Mouse (Mus musculus) lung, embryonic 14.5 days (tissue): ENCODE measurements around the gene Mydgf. TPM values are rescaled to one million over a fixed set of nuclear protein-coding genes. Genes with fewer than 3 reads are reported as not detected.

Source experiments
- ATAC-seq: fragments of 200-750 bp; cut with Nextera tagmentation; 2 replicates; pipeline ENCODE4 v1.8.0; 2017; ENCODE audit warnings: mild to moderate bottlenecking, moderate TSS enrichment, moderate library complexity; ENCODE audit not compliant: insufficient read depth
- DNase-seq: peaks from one replicate; pipeline ENCODE4 v3.0.0-alpha.2; 2015
- H3K27ac ChIP-seq: fragments of 300-500 bp; sonication (generic); 2 replicates; pipeline ENCODE4 v1.5.1; 2014; ENCODE audit warnings: low read depth, mild to moderate bottlenecking, moderate library complexity
- H3K27me3 ChIP-seq: fragments of 300-500 bp; sonication (generic); 2 replicates; pipeline ENCODE4 v1.6.1; 2014; ENCODE audit warnings: low read length, control low read depth; ENCODE audit not compliant: insufficient read depth
- H3K36me3 ChIP-seq: fragments of 300-500 bp; sonication (generic); 2 replicates; pipeline ENCODE4 v1.6.1; 2014; ENCODE audit warnings: control low read depth; ENCODE audit not compliant: insufficient read depth
- H3K4me1 ChIP-seq: fragments of 300-500 bp; sonication (generic); 2 replicates; pipeline ENCODE4 v1.6.1; 2014; ENCODE audit warnings: antibody characterized with exemption, control low read depth; ENCODE audit not compliant: insufficient read depth
- H3K4me2 ChIP-seq: fragments of 300-500 bp; sonication (generic); 2 replicates; pipeline ENCODE4 v1.6.1; 2014; ENCODE audit warnings: mild to moderate bottlenecking
- H3K4me3 ChIP-seq: fragments of 300-500 bp; sonication (generic); 2 replicates; pipeline ENCODE4 v1.5.1; 2014; ENCODE audit warnings: low read depth, low read length
- H3K9ac ChIP-seq: fragments of 300-500 bp; sonication (generic); 2 replicates; pipeline ENCODE4 v1.6.1; 2014
- H3K9me3 ChIP-seq: fragments of 300-500 bp; sonication (generic); 2 replicates; pipeline ENCODE4 v1.6.1; 2016; ENCODE audit warnings: low read depth, low read length, control low read depth
- CTCF ChIP-seq: IDR thresholded peaks from 2 replicates; pipeline ENCODE4 v1.5.1; 2016; ENCODE audit warnings: antibody characterized with exemption, low read depth
- WGBS: fragments of 180-500 bp; shearing (Covaris S2); extraction: QIAGEN DNeasy Blood & Tissue Kit; methylation state at CpG from one replicate; pipeline ENCODE4 v1.1.7; 2014; 5-methylcytosine and 5-hydroxymethylcytosine counted together
- microRNA-seq: library from miRNA; unstranded; fragments of <30 nt; microRNA quantifications from one replicate; pipeline ENCODE4, GENCODE M21; 2016; ENCODE audit warnings: borderline number of aligned reads
- polyA plus RNA-seq: library from polyadenylated mRNA; unstranded; fragments of >200 nt; fragmentation: Nextera tagmentation; extraction: Ambion mirVana; gene quantifications from 2 replicates; pipeline ENCODE4 v1.2.1, GENCODE M21; 2014

The Mydgf gene
- polyA plus RNA-seq, 1 experiment from 2014 or later, result 95.3 TPM

DNA sequence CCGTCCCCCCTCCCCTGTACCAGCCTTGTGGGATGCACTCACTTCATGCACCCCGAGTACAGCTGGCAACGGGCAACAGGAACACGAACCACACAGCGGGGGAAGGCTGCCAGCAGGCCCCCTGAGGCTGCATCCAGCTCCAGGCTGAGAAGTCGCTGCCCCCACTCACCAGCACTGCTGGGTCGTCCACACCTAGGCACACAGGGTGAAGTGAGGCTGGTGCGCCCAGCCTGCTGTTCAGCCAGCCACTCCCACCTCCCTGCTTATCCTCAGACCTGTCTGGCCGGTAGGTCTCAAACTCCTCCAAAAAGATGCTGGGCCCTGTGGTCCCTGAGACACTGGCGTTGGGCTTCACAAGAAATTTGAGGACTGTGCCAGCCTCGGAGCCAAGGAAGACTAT, 57.5 kb downstream of the Mydgf start:
- H3K4me3 ChIP-seq, result no peak overlapping the region
- no peaks in the 10 kb centered on the region for H3K36me3 ChIP-seq
- H3K27me3 ChIP-seq, result peaks cover 34% of the 10 kb centered on the region
- DNase-seq (no peak), ATAC-seq (no peak)
- H3K4me1 ChIP-seq, result no peaks in the 10 kb centered on the region
- H3K9ac ChIP-seq, result no peak overlapping the region
- H3K9me3 ChIP-seq, result peaks cover 9% of the 10 kb centered on the region
- no peak overlapping the region for H3K27ac ChIP-seq
- no peak overlapping the region for H3K4me2 ChIP-seq
- TF ChIP-seq CTCF, result no peak
- 68% methylated on average over 11 of the region's 11 CpGs for WGBS

Small RNA genes within 50 kb of the gene (microRNA-seq; reads per million reads assigned to microRNA genes)
- not detected for gene Gm44397

Other genes starting within 250 kb of the Mydgf start
- gene Zfp119b, start 234.4 kb downstream of the Mydgf start, polyA plus RNA-seq, result 5.1 and 5.4 TPM in 2 replicates
- 0.84 and 1.7 TPM in 2 replicates for gene Ebi3, start 231.3 kb downstream of the Mydgf start, polyA plus RNA-seq
- gene Yju2, start 224.8 kb downstream of the Mydgf start, polyA plus RNA-seq, result 21.8 and 22.0 TPM in 2 replicates
- gene Shd, start 213.5 kb downstream of the Mydgf start, polyA plus RNA-seq, result 11.4 and 12.0 TPM in 2 replicates
- gene Fsd1, start 197.4 kb downstream of the Mydgf start, polyA plus RNA-seq, result 6.6 and 11.5 TPM in 2 replicates
- 14.4 and 14.9 TPM in 2 replicates for gene Stap2, start 178.3 kb downstream of the Mydgf start, polyA plus RNA-seq
- gene Mpnd, start 178.2 kb downstream of the Mydgf start, polyA plus RNA-seq, result 127 TPM in 2 replicates
- 154 and 160 TPM in 2 replicates for gene Sh3gl1, start 147.3 kb downstream of the Mydgf start, polyA plus RNA-seq
- 28.0 and 30.4 TPM in 2 replicates for gene Chaf1a, start 143.5 kb downstream of the Mydgf start, polyA plus RNA-seq
- 30.5 and 31.3 TPM in 2 replicates for gene Ubxn6, start 108.9 kb downstream of the Mydgf start, polyA plus RNA-seq
- 96.2 and 111 TPM in 2 replicates for gene Hdgfl2, start 104.3 kb downstream of the Mydgf start, polyA plus RNA-seq
- 0.12 and 0.28 TPM in 2 replicates for gene Plin4, start 74.1 kb downstream of the Mydgf start, polyA plus RNA-seq
- 0.34 and 0.86 TPM in 2 replicates for gene Plin5, start 66.3 kb downstream of the Mydgf start, polyA plus RNA-seq
- gene Lrg1, start 61.9 kb downstream of the Mydgf start, polyA plus RNA-seq, result 0.17 TPM in 1 of 2 replicates, not detected in the other
- gene Sema6b, start 43.6 kb downstream of the Mydgf start, polyA plus RNA-seq, result 1.7 and 1.8 TPM in 2 replicates
- gene Tnfaip8l1, start 21.4 kb downstream of the Mydgf start, polyA plus RNA-seq, result 14.5 and 16.2 TPM in 2 replicates
- gene Dpp9, start 35.0 kb upstream of the Mydgf start, polyA plus RNA-seq, result 37.9 and 41.3 TPM in 2 replicates
- 14.5 and 15.4 TPM in 2 replicates for gene Fem1a, start 72.9 kb upstream of the Mydgf start, polyA plus RNA-seq
- gene Ticam1, start 92.9 kb upstream of the Mydgf start, polyA plus RNA-seq, result 4.5 and 4.9 TPM in 2 replicates
- gene Plin3, start 109.0 kb upstream of the Mydgf start, polyA plus RNA-seq, result 69.7 and 71.0 TPM in 2 replicates
- gene Arrdc5, start 116.4 kb upstream of the Mydgf start, polyA plus RNA-seq, result not detected in 2 replicates
- gene Uhrf1, start 119.4 kb upstream of the Mydgf start, polyA plus RNA-seq, result 137 and 147 TPM in 2 replicates
- 31.3 and 36.7 TPM in 2 replicates for gene Kdm4b, start 142.1 kb upstream of the Mydgf start, polyA plus RNA-seq